Comparison of ENCODE assay signal across 18 mouse cellular contexts in genomic region chr7:24421648-24422047, GRCm38 (mm10). TPM values are rescaled to one million over a fixed set of nuclear protein-coding genes. Genes with fewer than 3 reads are reported as not detected.
DNase-seq lines count a peak whose midpoint lies in the region; ATAC-seq and TF ChIP-seq lines count a peak whose summit lies in the region.
"Had no signal": no experiment of that assay in that cellular context is flagged by ENCODE, and none has a peak within 500 bp of the region (broad histone marks: within the 10 kb centered on the region; RNA-seq: fewer than 3 reads in every experiment).

No protein-coding gene starts in this region.

- 61% methylated on average over 7 of the region's 7 CpGs for WGBS in forebrain, postnatal 0 days
- WGBS in forebrain, embryonic 11.5 days, result 76% methylated on average over 7 of the region's 7 CpGs
- 73% methylated on average over 7 of the region's 7 CpGs for WGBS in lung, postnatal 0 days
- 48% methylated on average over 7 of the region's 7 CpGs for WGBS in hindbrain, embryonic 15.5 days
- 84% methylated on average over 7 of the region's 7 CpGs for WGBS in intestine, postnatal 0 days

- peaks cover 32% of the 10 kb centered on the region; the same call in 1 of the 2 replicates for H3K36me3 ChIP-seq in forebrain, postnatal 0 days (ENCODE audit: insufficient read depth)
- no peaks in the 10 kb centered on the region; the same call in 1 of the 2 replicates for H3K36me3 ChIP-seq in forebrain, embryonic 11.5 days (ENCODE audit: control insufficient read depth, insufficient read depth, low read length)
- H3K36me3 ChIP-seq in lung, postnatal 0 days (ENCODE audit: insufficient read depth, low read length), result 0 out of 2 replicates have a peak, but pooled peaks cover 16% of the 10 kb centered on the region
- H3K36me3 ChIP-seq in hindbrain, embryonic 15.5 days, result peaks cover 5% of the 10 kb centered on the region; the same call in 1 of the 2 replicates
- H3K36me3 ChIP-seq in intestine, postnatal 0 days (ENCODE audit: control insufficient read depth, insufficient read depth), result peaks cover 33% of the 10 kb centered on the region; the same call in 1 of the 2 replicates

- 0 out of 2 replicates have a peak, but pooled peaks have one; percentile 16 for ATAC-seq in forebrain, postnatal 0 days
- no peak for ATAC-seq in forebrain, embryonic 11.5 days (replicated peaks; ENCODE audit: low FRiP score)
- ATAC-seq in lung, postnatal 0 days, result no peak
- no peak; the same call in 1 of the 2 replicates for ATAC-seq in hindbrain, embryonic 15.5 days (ENCODE audit: low FRiP score, low read depth)
- ATAC-seq in intestine, postnatal 0 days, result no peak
- no peak for ATAC-seq in activated CD4-positive, CD25-positive, alpha-beta regulatory T cell, adult 4 months

- H3K27ac ChIP-seq in forebrain, postnatal 0 days (ENCODE audit: low read depth, low read length), result no peak overlapping the region
- H3K27ac ChIP-seq in forebrain, embryonic 11.5 days (ENCODE audit: low read depth, low read length), result no peak overlapping the region
- H3K27ac ChIP-seq in lung, postnatal 0 days (ENCODE audit: low read length), result no peak overlapping the region
- 0 out of 2 replicates have a peak overlapping the region, but pooled peaks have one; percentile 9 for H3K27ac ChIP-seq in hindbrain, embryonic 15.5 days (replicated peaks)
- H3K27ac ChIP-seq in intestine, postnatal 0 days (ENCODE audit: low read depth, low read length), result no peak overlapping the region
- H3K27ac ChIP-seq: gastrocnemius, adult 2 months; heart, embryonic 15.5 days had no signal

- no peaks in the 10 kb centered on the region for H3K4me1 ChIP-seq in forebrain, postnatal 0 days (ENCODE audit: insufficient read depth)
- H3K4me1 ChIP-seq in forebrain, embryonic 11.5 days (replicated peaks; ENCODE audit: control insufficient read depth, insufficient read depth, low read length), result peaks cover 10% of the 10 kb centered on the region
- no peaks in the 10 kb centered on the region for H3K4me1 ChIP-seq in lung, postnatal 0 days (ENCODE audit: insufficient read depth, low read depth, low read length)
- H3K4me1 ChIP-seq in hindbrain, embryonic 15.5 days (replicated peaks), result peaks cover 21% of the 10 kb centered on the region
- no peaks in the 10 kb centered on the region for H3K4me1 ChIP-seq in intestine, postnatal 0 days (replicated peaks; ENCODE audit: control insufficient read depth, insufficient read depth, low read length)

- H3K9ac ChIP-seq in forebrain, postnatal 0 days, result no peak overlapping the region
- no peak overlapping the region; the same call in 1 of the 2 replicates for H3K9ac ChIP-seq in forebrain, embryonic 11.5 days (ENCODE audit: low read length)
- H3K9ac ChIP-seq in lung, postnatal 0 days (replicated peaks; ENCODE audit: low read depth), result no peak overlapping the region
- H3K9ac ChIP-seq in hindbrain, embryonic 15.5 days, result no peak overlapping the region
- H3K9ac ChIP-seq in intestine, postnatal 0 days (ENCODE audit: low read depth, low read length), result no peak overlapping the region

- TF ChIP-seq EP300 in lung, postnatal 0 days (IDR thresholded peaks at IDR 0.05), result no peak

- H3K4me2 ChIP-seq in forebrain, postnatal 0 days (ENCODE audit: low read depth), result no peak overlapping the region
- no peak overlapping the region for H3K4me2 ChIP-seq in forebrain, embryonic 11.5 days (ENCODE audit: low read depth, low read length, severe bottlenecking)
- no peak overlapping the region for H3K4me2 ChIP-seq in lung, postnatal 0 days (replicated peaks; ENCODE audit: low read depth, low read length)
- H3K4me2 ChIP-seq in hindbrain, embryonic 15.5 days, result no peak overlapping the region
- H3K4me2 ChIP-seq in intestine, postnatal 0 days (replicated peaks; ENCODE audit: low read depth), result no peak overlapping the region
- H3K4me2 ChIP-seq: heart, embryonic 15.5 days; liver, embryonic 11.5 days had no signal

- no peaks in the 10 kb centered on the region for H3K27me3 ChIP-seq in forebrain, postnatal 0 days (ENCODE audit: insufficient read depth, low read length)
- H3K27me3 ChIP-seq in forebrain, embryonic 11.5 days (ENCODE audit: control insufficient read depth, insufficient read depth, low read length), result no peaks in the 10 kb centered on the region
- H3K27me3 ChIP-seq in lung, postnatal 0 days (replicated peaks; ENCODE audit: insufficient read depth, low read length), result no peaks in the 10 kb centered on the region
- H3K27me3 ChIP-seq in hindbrain, embryonic 15.5 days, result no peaks in the 10 kb centered on the region
- H3K27me3 ChIP-seq in intestine, postnatal 0 days (replicated peaks; ENCODE audit: control insufficient read depth, insufficient read depth, low read length), result no peaks in the 10 kb centered on the region
- H3K27me3 ChIP-seq: heart, embryonic 15.5 days; megakaryocyte, embryonic 14.5 days had no signal

- H3K9me3 ChIP-seq in forebrain, postnatal 0 days (ENCODE audit: low read length), result no peaks in the 10 kb centered on the region
- H3K9me3 ChIP-seq in forebrain, embryonic 11.5 days (ENCODE audit: control insufficient read depth, low read length), result no peaks in the 10 kb centered on the region
- no peaks in the 10 kb centered on the region for H3K9me3 ChIP-seq in lung, postnatal 0 days (ENCODE audit: low read length)
- no peaks in the 10 kb centered on the region for H3K9me3 ChIP-seq in hindbrain, embryonic 15.5 days
- H3K9me3 ChIP-seq in intestine, postnatal 0 days (ENCODE audit: control insufficient read depth), result no peaks in the 10 kb centered on the region
- H3K9me3 ChIP-seq: heart, embryonic 15.5 days; megakaryocyte, embryonic 14.5 days had no signal

- H3K4me3 ChIP-seq in forebrain, postnatal 0 days (ENCODE audit: low read depth, low read length), result no peak overlapping the region
- no peak overlapping the region for H3K4me3 ChIP-seq in forebrain, embryonic 11.5 days (ENCODE audit: low read depth, low read length)
- no peak overlapping the region for H3K4me3 ChIP-seq in lung, postnatal 0 days (ENCODE audit: low read depth, low read length)
- H3K4me3 ChIP-seq in hindbrain, embryonic 15.5 days, result no peak overlapping the region
- no peak overlapping the region for H3K4me3 ChIP-seq in intestine, postnatal 0 days (ENCODE audit: low read depth, low read length)
- H3K4me3 ChIP-seq: erythroblast, embryonic 14.5 days; gastrocnemius, adult 2 months; heart, embryonic 15.5 days; megakaryocyte, embryonic 14.5 days had no signal

- no peak for DNase-seq in forebrain, postnatal 0 days
- no peak for DNase-seq in forebrain, embryonic 11.5 days (ENCODE audit: low spot score)
- DNase-seq in lung, postnatal 0 days (ENCODE audit: low spot score), result no peak
- DNase-seq in lung, postnatal 25 days (ENCODE audit: low spot score), result no peak
- DNase-seq: adrenal gland, postnatal 14 days; gastrocnemius, adult 2 months; heart, adult 11 months; lung, adult 2 months; retina, postnatal 1 day had no signal

- TF ChIP-seq CTCF in forebrain, postnatal 0 days (IDR thresholded peaks at IDR 0.05; ENCODE audit: low read depth), result peak; percentile 39
- TF ChIP-seq CTCF in lung, postnatal 0 days (IDR thresholded peaks at IDR 0.05), result peak; percentile 4; the same call in 1 of the 2 replicates
- no peak for TF ChIP-seq CTCF in intestine, postnatal 0 days (IDR thresholded peaks at IDR 0.05; ENCODE audit: low read depth)

RNA-seq across cellular contexts. Expression of gene Smg9, which starts 22.2 kb away (rescaled TPM):
- total RNA-seq in forebrain, postnatal 0 days (2014; rRNA removed), result 23.9 and 31.8 TPM in 2 replicates
- 25.2 and 28.5 TPM in 2 replicates for polyA plus RNA-seq in forebrain, postnatal 0 days (2015; fragmentation: Nextera tagmentation; extraction: Ambion mirVana)
- 29.6 and 29.8 TPM in 2 replicates for polyA plus RNA-seq in forebrain, embryonic 11.5 days (2014; fragmentation: Nextera tagmentation; extraction: Ambion mirVana)
- polyA plus RNA-seq in lung, postnatal 0 days (2015; fragmentation: Nextera tagmentation; extraction: Ambion mirVana), result 15.2 and 16.4 TPM in 2 replicates
- 32.8 and 42.5 TPM in 2 replicates for polyA plus RNA-seq in hindbrain, embryonic 15.5 days (2015; fragmentation: Nextera tagmentation; extraction: Ambion mirVana)
- polyA plus RNA-seq in intestine, postnatal 0 days (2015; fragmentation: Nextera tagmentation; extraction: Ambion mirVana), result 14.0 and 15.1 TPM in 2 replicates
- 10 to 100 TPM; 24.1 to 31.0 TPM for polyA plus RNA-seq in activated CD4-positive, CD25-positive, alpha-beta regulatory T cell, adult 4 months (2017; shearing (Covaris generic))

RNA-seq across cellular contexts. Expression of gene Irgc1, which starts 30.4 kb away (rescaled TPM):
- not detected in 2 replicates for total RNA-seq in forebrain, postnatal 0 days (2014; rRNA removed)
- polyA plus RNA-seq in forebrain, postnatal 0 days (2015; fragmentation: Nextera tagmentation; extraction: Ambion mirVana), result not detected in 2 replicates
- polyA plus RNA-seq in forebrain, embryonic 11.5 days (2014; fragmentation: Nextera tagmentation; extraction: Ambion mirVana), result not detected in 2 replicates
- polyA plus RNA-seq in lung, postnatal 0 days (2015; fragmentation: Nextera tagmentation; extraction: Ambion mirVana), result 0.24 and 0.29 TPM in 2 replicates
- not detected in 2 replicates for polyA plus RNA-seq in hindbrain, embryonic 15.5 days (2015; fragmentation: Nextera tagmentation; extraction: Ambion mirVana)
- not detected in 2 replicates for polyA plus RNA-seq in intestine, postnatal 0 days (2015; fragmentation: Nextera tagmentation; extraction: Ambion mirVana)
- not detected for polyA plus RNA-seq in activated CD4-positive, CD25-positive, alpha-beta regulatory T cell, adult 4 months (2017; shearing (Covaris generic))
- total RNA-seq: adrenal gland, postnatal 14 days; gastrocnemius, adult 2 months; layer of hippocampus, postnatal 14 days had no signal
- polyA plus RNA-seq: embryonic facial prominence, embryonic 11.5 days; erythroblast, embryonic 14.5 days; heart, embryonic 15.5 days; liver, embryonic 11.5 days had no signal

RNA-seq across cellular contexts. Expression of gene Plaur, which starts 40.6 kb away (rescaled TPM):
- total RNA-seq in forebrain, postnatal 0 days (2014; rRNA removed), result 0.85 and 1.3 TPM in 2 replicates
- polyA plus RNA-seq in forebrain, postnatal 0 days (2015; fragmentation: Nextera tagmentation; extraction: Ambion mirVana), result 1.2 and 1.3 TPM in 2 replicates
- polyA plus RNA-seq in forebrain, embryonic 11.5 days (2014; fragmentation: Nextera tagmentation; extraction: Ambion mirVana), result 1.1 and 1.2 TPM in 2 replicates
- 65.8 and 72.0 TPM in 2 replicates for polyA plus RNA-seq in lung, postnatal 0 days (2015; fragmentation: Nextera tagmentation; extraction: Ambion mirVana)
- polyA plus RNA-seq in hindbrain, embryonic 15.5 days (2015; fragmentation: Nextera tagmentation; extraction: Ambion mirVana), result 1.3 and 1.5 TPM in 2 replicates
- 6.9 and 7.8 TPM in 2 replicates for polyA plus RNA-seq in intestine, postnatal 0 days (2015; fragmentation: Nextera tagmentation; extraction: Ambion mirVana)
- polyA plus RNA-seq in activated CD4-positive, CD25-positive, alpha-beta regulatory T cell, adult 4 months (2017; shearing (Covaris generic)), result 1 to 10 TPM; 1.1 to 1.5 TPM

RNA-seq across cellular contexts. Expression of gene Kcnn4, which starts 51.6 kb away (rescaled TPM):
- 1.2 and 1.5 TPM in 2 replicates for total RNA-seq in forebrain, postnatal 0 days (2014; rRNA removed)
- 0.88 and 1.1 TPM in 2 replicates for polyA plus RNA-seq in forebrain, postnatal 0 days (2015; fragmentation: Nextera tagmentation; extraction: Ambion mirVana)
- 3.5 and 4.1 TPM in 2 replicates for polyA plus RNA-seq in forebrain, embryonic 11.5 days (2014; fragmentation: Nextera tagmentation; extraction: Ambion mirVana)
- polyA plus RNA-seq in lung, postnatal 0 days (2015; fragmentation: Nextera tagmentation; extraction: Ambion mirVana), result 2.0 and 2.6 TPM in 2 replicates
- 2.3 and 2.9 TPM in 2 replicates for polyA plus RNA-seq in hindbrain, embryonic 15.5 days (2015; fragmentation: Nextera tagmentation; extraction: Ambion mirVana)
- 3.2 and 3.7 TPM in 2 replicates for polyA plus RNA-seq in intestine, postnatal 0 days (2015; fragmentation: Nextera tagmentation; extraction: Ambion mirVana)
- polyA plus RNA-seq in activated CD4-positive, CD25-positive, alpha-beta regulatory T cell, adult 4 months (2017; shearing (Covaris generic)), result 100 to 1,000 TPM; 101 to 105 TPM
